Comparison of ENCODE assay signal across 22 mouse cellular contexts in genomic region chr11:115805005-115805404, GRCm38 (mm10). TPM values are rescaled to one million over a fixed set of nuclear protein-coding genes. Genes with fewer than 3 reads are reported as not detected.
DNase-seq lines count a peak whose midpoint lies in the region; ATAC-seq and TF ChIP-seq lines count a peak whose summit lies in the region.
"Had no signal": no experiment of that assay in that cellular context is flagged by ENCODE, and none has a peak within 500 bp of the region (broad histone marks: within the 10 kb centered on the region; RNA-seq: fewer than 3 reads in every experiment).

No protein-coding gene starts in this region.

- peaks cover 25% of the 10 kb centered on the region for H3K4me1 ChIP-seq in heart, embryonic 11.5 days (ENCODE audit: control insufficient read depth, insufficient read depth, low read length)
- no peaks in the 10 kb centered on the region; the same call in 1 of the 2 replicates for H3K4me1 ChIP-seq in bone marrow, adult 2 months (ENCODE audit: control insufficient read depth, insufficient read depth, low read length)
- peaks cover 91% of the 10 kb centered on the region for H3K4me1 ChIP-seq in erythroblast, embryonic 14.5 days (ENCODE audit: control insufficient read depth)
- H3K4me1 ChIP-seq in liver, embryonic 15.5 days (replicated peaks), result peaks cover 77% of the 10 kb centered on the region

- no peak for DNase-seq in heart, postnatal 25 days (ENCODE audit: low spot score)
- no peak for DNase-seq in layer of hippocampus, postnatal 14 days (ENCODE audit: low spot score in 2 of 2)
- no peak for DNase-seq in adipocyte (ENCODE audit: low spot score)
- DNase-seq in spleen, adult 12 weeks (ENCODE audit: low spot score), result no peak
- DNase-seq: cerebellum, adult 11-12 months; cerebellum, postnatal 25 days; gastrocnemius, postnatal 14 days; kidney, postnatal 4 days; right cerebral cortex, postnatal 14 days; thymus, postnatal 14 days had no signal

- peak overlapping the region; percentile 51 for H3K27ac ChIP-seq in heart, embryonic 11.5 days (ENCODE audit: low read depth, low read length)
- peak overlapping the region; percentile 66 for H3K27ac ChIP-seq in bone marrow, adult 2 months (ENCODE audit: control insufficient read depth, insufficient read depth, low read depth, low read length, poor library complexity)
- peak overlapping the region; percentile 91 for H3K27ac ChIP-seq in liver, embryonic 15.5 days (replicated peaks)
- H3K27ac ChIP-seq: forebrain, embryonic 15.5 days; heart, adult 2 months; hindbrain, embryonic 13.5 days had no signal

- ATAC-seq in heart, embryonic 11.5 days (replicated peaks; ENCODE audit: insufficient number of reproducible peaks, low FRiP score, low TSS enrichment), result peak; percentile 36; the same call in 1 of the 2 replicates
- peak; percentile 90 for ATAC-seq in liver, embryonic 15.5 days (ENCODE audit: insufficient read depth)
- ATAC-seq: forebrain, embryonic 15.5 days; inflammation-experienced regulatory T-cells, adult 6 months; lung, postnatal 0 days had no signal

- TF ChIP-seq POLR2A in bone marrow, adult 2 months (IDR thresholded peaks at IDR 0.05; ENCODE audit: borderline replicate concordance, control insufficient read depth, low read depth, low read length), result no peak; the same call in 1 of the 2 replicates

- H3K36me3 ChIP-seq in heart, embryonic 11.5 days (ENCODE audit: control insufficient read depth, insufficient read depth, low read length), result peaks cover 46% of the 10 kb centered on the region
- H3K36me3 ChIP-seq in erythroblast, embryonic 14.5 days (ENCODE audit: control insufficient read depth), result peaks cover 99% of the 10 kb centered on the region
- peaks cover 74% of the 10 kb centered on the region for H3K36me3 ChIP-seq in liver, embryonic 15.5 days (replicated peaks)

- TF ChIP-seq CTCF in bone marrow, adult 2 months (IDR thresholded peaks at IDR 0.05; ENCODE audit: control insufficient read depth, insufficient read depth, low read length), result no peak

- no peak overlapping the region for H3K9ac ChIP-seq in heart, embryonic 11.5 days (ENCODE audit: low read depth, low read length)
- peak overlapping the region; percentile 52 for H3K9ac ChIP-seq in liver, embryonic 15.5 days
- H3K9ac ChIP-seq: forebrain, embryonic 15.5 days; hindbrain, embryonic 13.5 days had no signal

- H3K4me2 ChIP-seq in heart, embryonic 11.5 days, result peak overlapping the region; percentile 22; the same call in 1 of the 2 replicates
- H3K4me2 ChIP-seq in liver, embryonic 15.5 days, result peak overlapping the region; percentile 69
- H3K4me2 ChIP-seq: forebrain, embryonic 15.5 days; hindbrain, embryonic 13.5 days had no signal

- intact Hi-C loops in heart, postnatal 25 days (cut with DNase I), result no loop called here

- no peak overlapping the region for H3K4me3 ChIP-seq in heart, embryonic 11.5 days (ENCODE audit: low read depth, low read length)
- peak overlapping the region; percentile 31 for H3K4me3 ChIP-seq in bone marrow, adult 2 months (replicated peaks; ENCODE audit: control insufficient read depth, low read depth, low read length)
- H3K4me3 ChIP-seq in erythroblast, embryonic 14.5 days (replicated peaks), result peak overlapping the region; percentile 71
- peak overlapping the region; percentile 51 for H3K4me3 ChIP-seq in liver, embryonic 15.5 days (replicated peaks)
- H3K4me3 ChIP-seq: forebrain, embryonic 15.5 days; heart, adult 2 months; hindbrain, embryonic 13.5 days had no signal

- 79% methylated on average over 7 of the region's 7 CpGs for WGBS in heart, embryonic 11.5 days (ENCODE audit: insufficient replicate concordance)
- WGBS in bone marrow, adult 2 months, result 82% methylated on average over 7 of the region's 7 CpGs
- 19% methylated on average over 7 of the region's 7 CpGs for WGBS in liver, embryonic 15.5 days (ENCODE audit: insufficient replicate concordance)

- no peaks in the 10 kb centered on the region for H3K27me3 ChIP-seq in heart, embryonic 11.5 days (ENCODE audit: control insufficient read depth, insufficient read depth, low read length)
- no peaks in the 10 kb centered on the region for H3K27me3 ChIP-seq in erythroblast, embryonic 14.5 days (ENCODE audit: control insufficient read depth)
- H3K27me3 ChIP-seq in liver, embryonic 15.5 days, result no peaks in the 10 kb centered on the region
- H3K27me3 ChIP-seq: forebrain, embryonic 15.5 days; hindbrain, embryonic 13.5 days had no signal

- no peaks in the 10 kb centered on the region for H3K9me3 ChIP-seq in heart, embryonic 11.5 days (replicated peaks; ENCODE audit: control insufficient read depth, low read length)
- peaks cover 7% of the 10 kb centered on the region for H3K9me3 ChIP-seq in erythroblast, embryonic 14.5 days (ENCODE audit: control insufficient read depth, low read length)
- H3K9me3 ChIP-seq in liver, embryonic 15.5 days (replicated peaks), result no peaks in the 10 kb centered on the region
- H3K9me3 ChIP-seq: forebrain, embryonic 15.5 days; G1E; hindbrain, embryonic 13.5 days had no signal

RNA-seq across cellular contexts. Expression of gene Caskin2, which starts 8.4 kb away (rescaled TPM):
- polyA plus RNA-seq in heart, embryonic 11.5 days (2014; fragmentation: Nextera tagmentation; extraction: Ambion mirVana), result 17.4 and 18.1 TPM in 2 replicates
- total RNA-seq in heart, postnatal 25 days (2021), result 10 to 100 TPM; 41.8 to 52.2 TPM
- polyA plus RNA-seq in bone marrow, adult 2 months (2011; ENCODE audit: insufficient read depth, insufficient read length, low replicate concordance, missing spikeins), result 4.2 and 6.7 TPM in 2 replicates
- 10.9 and 12.1 TPM in 2 replicates for polyA plus RNA-seq in erythroblast, embryonic 14.5 days (2012)
- polyA plus RNA-seq in liver, embryonic 15.5 days (2015; fragmentation: Nextera tagmentation; extraction: Ambion mirVana), result 5.7 and 6.7 TPM in 2 replicates
- total RNA-seq in layer of hippocampus, postnatal 14 days (2021), result 10 to 100 TPM; 22.0 to 24.8 TPM

RNA-seq across cellular contexts. Expression of gene Tsen54, which starts 9.5 kb away (rescaled TPM):
- polyA plus RNA-seq in heart, embryonic 11.5 days (2014; fragmentation: Nextera tagmentation; extraction: Ambion mirVana), result 20.8 TPM in 2 replicates
- 1 to 10 TPM; 9.1 to 9.2 TPM for total RNA-seq in heart, postnatal 25 days (2021)
- 10.3 and 11.6 TPM in 2 replicates for polyA plus RNA-seq in bone marrow, adult 2 months (2011; ENCODE audit: insufficient read depth, insufficient read length, low replicate concordance, missing spikeins)
- polyA plus RNA-seq in erythroblast, embryonic 14.5 days (2012), result 3.4 and 4.5 TPM in 2 replicates
- 13.7 and 18.7 TPM in 2 replicates for polyA plus RNA-seq in liver, embryonic 15.5 days (2015; fragmentation: Nextera tagmentation; extraction: Ambion mirVana)
- total RNA-seq in layer of hippocampus, postnatal 14 days (2021), result 10 to 100 TPM; 12.4 to 15.0 TPM

RNA-seq across cellular contexts. Expression of gene Llgl2, which starts 18.8 kb away (rescaled TPM):
- polyA plus RNA-seq in heart, embryonic 11.5 days (2014; fragmentation: Nextera tagmentation; extraction: Ambion mirVana), result 21.5 and 22.4 TPM in 2 replicates
- 10 to 100 TPM; 15.1 to 21.5 TPM for total RNA-seq in heart, postnatal 25 days (2021)
- 2.2 and 13.7 TPM in 2 replicates for polyA plus RNA-seq in bone marrow, adult 2 months (2011; ENCODE audit: insufficient read depth, insufficient read length, low replicate concordance, missing spikeins)
- polyA plus RNA-seq in erythroblast, embryonic 14.5 days (2012), result 2.1 and 2.3 TPM in 2 replicates
- 11.9 and 16.2 TPM in 2 replicates for polyA plus RNA-seq in liver, embryonic 15.5 days (2015; fragmentation: Nextera tagmentation; extraction: Ambion mirVana)
- 1 to 10 TPM; 2.3 to 3.2 TPM for total RNA-seq in layer of hippocampus, postnatal 14 days (2021)

RNA-seq across cellular contexts. Expression of gene Tmem94, which starts 39.8 kb away (rescaled TPM):
- polyA plus RNA-seq in heart, embryonic 11.5 days (2014; fragmentation: Nextera tagmentation; extraction: Ambion mirVana), result 22.9 and 25.1 TPM in 2 replicates
- total RNA-seq in heart, postnatal 25 days (2021), result 100 to 1,000 TPM; 102 to 110 TPM
- polyA plus RNA-seq in bone marrow, adult 2 months (2011; ENCODE audit: insufficient read depth, insufficient read length, low replicate concordance, missing spikeins), result 12.0 and 25.5 TPM in 2 replicates
- 6.1 and 6.3 TPM in 2 replicates for polyA plus RNA-seq in erythroblast, embryonic 14.5 days (2012)
- polyA plus RNA-seq in liver, embryonic 15.5 days (2015; fragmentation: Nextera tagmentation; extraction: Ambion mirVana), result 9.9 and 10.1 TPM in 2 replicates
- total RNA-seq in layer of hippocampus, postnatal 14 days (2021), result 10 to 100 TPM; 37.8 to 42.3 TPM

RNA-seq across cellular contexts. Expression of gene Myo15b, which starts 53.2 kb away (rescaled TPM):
- 0.06 and 0.39 TPM in 2 replicates for polyA plus RNA-seq in heart, embryonic 11.5 days (2014; fragmentation: Nextera tagmentation; extraction: Ambion mirVana)
- total RNA-seq in heart, postnatal 25 days (2021), result under 1 TPM in 1 of 2 experiments, not detected in 1; 0.08 TPM
- 0.57 TPM in 1 of 2 replicates, not detected in the other for polyA plus RNA-seq in bone marrow, adult 2 months (2011; ENCODE audit: insufficient read depth, insufficient read length, low replicate concordance, missing spikeins)
- not detected in 2 replicates for polyA plus RNA-seq in erythroblast, embryonic 14.5 days (2012)
- 0.45 and 0.46 TPM in 2 replicates for polyA plus RNA-seq in liver, embryonic 15.5 days (2015; fragmentation: Nextera tagmentation; extraction: Ambion mirVana)
- under 1 TPM; 0.35 to 0.36 TPM for total RNA-seq in layer of hippocampus, postnatal 14 days (2021)
- total RNA-seq: midbrain, postnatal 0 days; neutrophil, adult 5-6 weeks had no signal
- polyA plus RNA-seq: hindbrain, embryonic 13.5 days; inflammation-experienced regulatory T-cells, adult 6 months had no signal
